Mouse (Mus musculus) large intestine, adult 2 months (tissue): ENCODE data around the gene Arih1. TPM values are rescaled to one million over a fixed set of nuclear protein-coding genes. Genes with fewer than 3 reads are reported as not detected.
"Not testable (repeated sequence)": the region's sequence is repeated elsewhere in the genome, so short reads cannot be mapped to it uniquely, and the experiment has no call there.

Experiments used
- DNase-seq: peaks from one replicate; pipeline ENCODE4 v3.0.0-alpha.2; 2012; ENCODE audit warnings: low read depth, low spot score
- WGBS: fragments of 180-500 bp; shearing (Covaris S2); methylation state at CpG from one replicate; pipeline ENCODE4 v1.1.7; 2018; 5-methylcytosine and 5-hydroxymethylcytosine counted together
- polyA plus RNA-seq: library from polyadenylated mRNA; depleted of rRNA; stranded (reverse); fragments of >200 nt; gene quantifications from 2 replicates; pipeline ENCODE4 v1.2.3, GENCODE M21; 2012

Arih1 gene
- polyA plus RNA-seq, 1 experiment, result 14.3 TPM

- DNase-seq, result no peak
- WGBS, result 36% methylated on average over 1 of the region's 1 CpGs
Measured at GRCm38 (mm10) chr9:59469446-59469845, 17.0 kb downstream of the Arih1 start.

- 56% methylated on average over 1 of the region's 1 CpGs for WGBS
- no peak for DNase-seq
Measured at GRCm38 (mm10) chr9:59464293-59464692, 22.1 kb downstream of the Arih1 start.

DNA sequence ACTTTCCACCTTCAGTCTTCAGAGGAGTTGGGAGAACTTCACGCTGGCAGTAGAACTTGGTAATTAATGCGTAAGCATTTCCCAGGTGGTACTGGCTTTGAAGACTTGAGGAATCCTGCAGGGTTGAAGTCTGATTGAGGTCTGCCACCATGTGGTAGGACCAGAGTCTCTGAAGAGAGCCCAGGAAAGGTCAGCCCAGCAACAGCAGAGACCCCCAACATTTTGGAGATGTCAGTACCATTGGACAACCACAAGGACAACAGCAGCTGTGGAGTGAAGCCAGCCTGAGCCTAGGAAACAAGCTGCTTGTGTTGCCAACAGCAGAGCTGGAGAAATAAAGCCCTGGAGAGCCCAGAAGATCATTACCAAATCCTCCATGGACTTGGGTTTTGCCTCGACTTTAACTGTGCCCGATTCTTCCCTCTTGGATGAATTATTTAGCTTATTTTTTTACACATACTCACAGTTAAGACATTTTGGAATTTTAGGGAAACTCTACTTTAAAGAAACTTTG, 27.4 kb downstream of the Arih1 start:
- 67% methylated on average over 4 of the region's 4 CpGs for WGBS
- DNase-seq, result no peak

- WGBS, result 67% methylated on average over 1 of the region's 1 CpGs
Measured at GRCm38 (mm10) chr9:59458416-59458815, 28.0 kb downstream of the Arih1 start.

DNA sequence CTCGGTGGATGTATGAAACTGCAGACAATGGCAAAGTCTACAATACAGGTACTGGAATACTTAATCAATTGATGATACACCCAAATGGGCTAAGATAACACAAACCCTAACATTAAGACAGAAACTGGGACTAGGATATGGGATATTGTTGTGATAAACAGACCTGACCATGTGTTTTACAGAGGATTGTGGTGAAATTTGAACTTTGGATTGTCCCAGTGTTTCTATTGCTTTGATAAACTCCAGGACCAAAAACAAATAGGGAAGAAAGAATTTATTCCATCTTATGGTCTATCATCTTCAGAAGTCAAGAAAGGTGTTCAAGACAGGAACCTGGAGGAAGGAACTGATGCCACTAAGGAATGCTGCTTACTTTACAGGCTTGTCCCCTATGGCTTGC, 28.7 kb downstream of the Arih1 start:
- DNase-seq, result no peak
- 83% methylated on average over 1 of the region's 1 CpGs for WGBS

More at GRCm38 (mm10) chr9:59458416-59458815, 28.0 kb downstream of the Arih1 start:
- no peak for DNase-seq

- DNase-seq, result no peak
- 35% methylated on average over 3 of the region's 3 CpGs for WGBS
Measured at GRCm38 (mm10) chr9:59455404-59456068, 30.9 kb downstream of the Arih1 start.

- 86% methylated on average over 1 of the region's 1 CpGs for WGBS
- no peak for DNase-seq
Measured at GRCm38 (mm10) chr9:59433729-59434128, 52.7 kb downstream of the Arih1 start.

GRCm38 (mm10) chr9:59431626-59432025, 54.8 kb downstream of the Arih1 start:
- 93% methylated on average over 2 of the region's 2 CpGs for WGBS
- DNase-seq, result no peak

DNA sequence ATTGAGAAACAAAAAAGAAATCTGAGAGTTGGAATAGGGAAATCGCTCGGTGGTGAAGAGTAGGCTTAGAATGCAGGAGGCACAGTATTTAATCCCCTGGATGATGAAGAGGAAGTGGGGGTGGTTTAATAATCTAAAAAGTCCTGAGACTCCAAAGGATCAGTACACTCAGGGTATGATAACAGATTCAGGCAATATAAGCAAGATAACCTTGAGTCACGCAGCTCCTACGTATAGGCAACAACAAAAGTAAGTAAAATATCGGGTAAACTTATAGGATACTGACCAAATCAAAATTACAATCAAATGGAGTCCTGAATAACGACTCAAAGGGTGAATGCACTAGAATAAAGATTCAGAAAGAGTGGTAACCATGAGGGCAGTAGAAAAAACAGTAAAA, 65.9 kb downstream of the Arih1 start:
- 86% methylated on average over 6 of the region's 6 CpGs for WGBS
- no peak for DNase-seq

- 90% methylated on average over 1 of the region's 1 CpGs for WGBS
- no peak for DNase-seq
Measured at GRCm38 (mm10) chr9:59407271-59407670, 79.1 kb downstream of the Arih1 start.

- WGBS, result 69% methylated on average over 4 of the region's 4 CpGs
- no peak for DNase-seq
Measured at GRCm38 (mm10) chr9:59389086-59389485, 97.3 kb downstream of the Arih1 start.

GRCm38 (mm10) chr9:59388311-59388710, 98.1 kb downstream of the Arih1 start:
- WGBS, result 85% methylated on average over 1 of the region's 1 CpGs
- no peak for DNase-seq

DNA sequence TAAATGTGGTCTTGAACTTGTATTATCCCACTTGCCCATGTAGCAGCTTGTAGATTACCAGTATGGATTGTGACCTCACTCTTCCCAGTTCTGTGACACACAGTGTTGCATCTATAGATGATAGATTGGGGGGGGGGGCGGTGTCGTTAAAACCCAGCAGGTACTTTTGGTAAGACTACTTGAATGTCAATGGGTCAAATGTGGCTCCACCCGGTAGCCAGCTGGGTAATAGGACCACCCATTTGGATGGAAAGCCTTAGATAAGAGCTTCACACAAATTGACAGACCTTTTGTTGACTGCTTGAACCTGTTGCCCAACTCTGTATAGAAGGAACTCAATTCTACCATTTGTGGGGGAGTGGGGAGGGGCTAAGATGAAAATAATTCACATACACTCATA, 99.0 kb downstream of the Arih1 start:
- 65% methylated on average over 3 of the region's 3 CpGs for WGBS
- DNase-seq, result no peak

GRCm38 (mm10) chr9:59375626-59376025, 110.8 kb downstream of the Arih1 start:
- DNase-seq, result no peak
- WGBS, result 82% methylated on average over 15 of the region's 15 CpGs

DNA sequence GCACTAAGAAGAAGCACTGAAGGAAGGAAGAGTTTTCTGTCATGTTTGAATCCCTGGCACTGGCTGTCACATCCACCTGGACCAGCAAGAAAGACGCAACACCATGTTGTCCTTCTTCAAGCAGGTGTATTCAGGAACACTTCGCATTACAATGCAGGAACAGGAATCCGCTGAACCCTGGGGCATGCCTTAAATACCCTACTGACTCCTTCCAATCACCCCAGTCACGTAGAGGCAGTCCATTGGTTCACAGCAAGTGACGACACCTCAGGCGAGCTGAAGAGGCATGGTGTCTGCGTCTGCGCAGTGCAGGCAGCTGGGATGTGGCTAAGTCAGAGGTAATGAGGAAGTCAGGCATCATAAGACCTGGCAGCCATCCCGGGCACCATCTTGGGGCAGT, 116.8 kb downstream of the Arih1 start:
- WGBS, result 88% methylated on average over 9 of the region's 9 CpGs

DNA sequence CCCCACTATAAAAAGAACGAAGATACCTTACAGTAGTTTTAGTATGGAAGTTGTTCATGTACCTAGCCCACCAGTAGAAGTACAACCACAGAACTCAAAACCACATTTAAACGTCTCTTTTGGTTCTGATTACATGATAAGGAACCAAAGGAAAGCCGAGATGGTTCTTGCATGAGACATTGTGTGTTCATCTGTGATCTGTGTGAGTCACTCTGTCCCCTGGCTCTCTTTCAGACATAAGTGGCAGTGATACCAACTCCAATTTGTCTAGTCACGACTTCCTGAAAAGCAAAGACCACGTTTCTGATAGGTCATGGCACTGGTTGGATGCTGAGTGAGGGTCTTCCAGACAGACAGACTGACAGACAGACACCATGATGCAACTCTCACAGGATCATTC, 117.2 kb downstream of the Arih1 start:
- DNase-seq, result no peak
- WGBS, result 72% methylated on average over 5 of the region's 5 CpGs

More for the DNA sequence above, 116.8 kb downstream of the Arih1 start:
- no peak for DNase-seq

GRCm38 (mm10) chr9:59360487-59360886, 125.9 kb downstream of the Arih1 start:
- not testable (repeated sequence) for DNase-seq
- WGBS, result 64% methylated on average over 2 of the region's 3 CpGs

DNA sequence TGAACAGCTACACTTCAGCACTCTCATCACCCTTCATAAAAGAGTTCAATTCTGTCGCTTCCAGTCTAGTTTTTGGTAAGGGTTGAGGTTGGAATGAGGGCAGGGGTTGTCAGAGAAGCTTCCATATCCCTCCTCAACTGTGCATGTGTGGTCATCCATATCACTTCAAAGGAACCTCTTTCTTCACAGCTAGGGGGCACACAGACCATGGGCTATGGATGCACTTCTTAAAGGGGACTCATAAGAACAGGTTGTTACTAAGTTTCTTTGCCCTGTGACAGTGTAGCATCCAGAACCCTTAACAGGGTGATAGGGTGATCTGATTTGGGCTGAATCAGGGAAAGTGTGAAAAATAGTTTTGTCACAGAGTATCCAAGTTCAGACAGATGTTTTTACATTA, 128.4 kb downstream of the Arih1 start:
- not testable (repeated sequence) for DNase-seq
- 68% methylated on average over 1 of the region's 1 CpGs for WGBS

- DNase-seq, result peak; percentile 73
- WGBS, result 0% methylated on average over 32 of the region's 32 CpGs
Measured at GRCm38 (mm10) chr9:59353253-59353639, 133.2 kb downstream of the Arih1 start, which contains the start of gene Bbs4. TSS of gene Bbs4 (minus strand) at chr9:59353508.

DNA sequence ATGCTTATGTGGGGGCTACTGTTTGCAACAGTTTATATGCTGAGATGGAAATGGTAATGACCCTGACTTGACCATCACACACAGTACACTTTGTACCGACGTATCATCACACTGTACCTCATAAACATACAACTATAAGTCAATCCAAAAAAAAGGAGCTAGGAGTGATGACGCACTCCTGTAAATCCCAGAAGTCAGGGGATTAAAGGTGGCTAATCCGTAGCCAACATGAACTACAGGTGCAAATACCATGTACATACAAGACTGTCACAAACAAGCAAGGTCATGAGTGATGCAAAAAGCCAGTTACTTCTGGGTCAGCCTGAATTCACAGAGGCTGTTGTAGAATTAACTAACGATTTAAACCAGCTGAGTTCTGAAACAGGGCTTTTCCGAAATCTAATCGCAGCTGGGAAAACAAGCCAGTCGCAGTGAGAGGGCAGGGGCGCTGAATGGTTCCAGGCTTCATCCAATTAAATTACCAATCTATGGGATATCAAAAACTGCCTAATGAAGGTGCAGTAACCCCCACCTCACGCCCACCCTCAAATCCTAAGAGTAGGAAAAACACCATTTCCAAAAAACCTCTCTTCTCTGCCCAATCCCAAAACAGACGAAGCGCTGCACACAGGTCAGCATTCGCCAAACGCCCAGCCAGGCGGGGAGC, 133.7 kb downstream of the Arih1 start:
- no peak for DNase-seq
- 7% methylated on average over 15 of the region's 15 CpGs for WGBS

GRCm38 (mm10) chr9:59346176-59346575, 140.2 kb downstream of the Arih1 start:
- DNase-seq, result no peak
- WGBS, result 45% methylated on average over 2 of the region's 2 CpGs
